Mouse (Mus musculus): ENCODE measurements around the gene Tmpo.

DNA sequence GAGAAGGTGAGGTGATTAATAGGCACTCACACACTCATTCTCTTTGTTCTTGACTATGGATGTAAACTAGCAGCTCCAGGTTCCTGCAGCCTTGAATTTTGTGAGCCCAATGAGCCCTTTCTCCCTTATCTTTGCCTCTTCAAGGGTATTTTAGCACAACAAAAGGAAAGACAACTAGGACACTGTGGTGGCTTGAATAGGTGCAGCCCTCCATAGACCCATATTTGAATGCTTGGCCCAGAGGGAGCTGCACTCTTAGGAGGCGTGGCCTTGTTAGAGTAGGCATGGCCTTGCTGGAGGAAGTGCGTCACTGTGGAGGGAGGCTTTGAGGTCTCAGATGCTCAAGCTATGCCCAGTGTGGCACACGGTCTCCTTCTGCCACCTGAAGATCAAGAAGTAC, 19.5 kb upstream of the Tmpo start:
- TF ChIP-seq EP300 (IDR thresholded peaks at IDR 0.05; ENCODE audit: insufficient read depth, low read depth, low read length) (no peak), POLR2A (IDR thresholded peaks at IDR 0.05; ENCODE audit: insufficient read depth, low read depth, low read length) (no peak)
